Mouse (Mus musculus) R1 (cell line): ENCODE data around the gene Xrcc1.

Source experiments
- DNase-seq: peaks from one replicate; pipeline ENCODE4 v3.0.0-alpha.2; 2018; ENCODE audit warnings: low read depth, low spot score

Xrcc1 gene

GRCm38 (mm10) chr7:24564607-24565265 is 18.6 kb downstream of the Xrcc1 start:
- peak; percentile 75 for DNase-seq

GRCm38 (mm10) chr7:24565627-24566026 is 19.5 kb downstream of the Xrcc1 start:
- DNase-seq, result no peak

- no peak for DNase-seq
Measured at GRCm38 (mm10) chr7:24566206-24566605, 20.1 kb downstream of the Xrcc1 start.

- no peak for DNase-seq
Measured at GRCm38 (mm10) chr7:24568512-24568911, 22.4 kb downstream of the Xrcc1 start.

GRCm38 (mm10) chr7:24571071-24571470 is 25.0 kb downstream of the Xrcc1 start:
- no peak for DNase-seq

- DNase-seq, result peak; percentile 69
Measured at GRCm38 (mm10) chr7:24572455-24572854, 26.4 kb downstream of the Xrcc1 start.

- DNase-seq, result no peak
Measured at GRCm38 (mm10) chr7:24574224-24574796, 28.2 kb downstream of the Xrcc1 start.

GRCm38 (mm10) chr7:24577811-24578210 is 31.7 kb downstream of the Xrcc1 start:
- DNase-seq, result no peak

- no peak for DNase-seq
Measured at GRCm38 (mm10) chr7:24584876-24585275, 38.8 kb downstream of the Xrcc1 start.

- DNase-seq, result peak; percentile 44
Measured at GRCm38 (mm10) chr7:24585995-24586394, 39.9 kb downstream of the Xrcc1 start.

GRCm38 (mm10) chr7:24586828-24587227 is 40.7 kb downstream of the Xrcc1 start:
- DNase-seq, result no peak

- DNase-seq, result peak; percentile 83
Measured at GRCm38 (mm10) chr7:24587330-24588105, 41.4 kb downstream of the Xrcc1 start, which contains the start of the genes Ethe1 and Zfp575. TSS of gene Ethe1 (plus strand) at chr7:24587543. TSS of gene Zfp575 (minus strand) at chr7:24587641.

- no peak for DNase-seq
Measured at GRCm38 (mm10) chr7:24588336-24588735, 42.2 kb downstream of the Xrcc1 start.

GRCm38 (mm10) chr7:24591735-24592134 is 45.6 kb downstream of the Xrcc1 start:
- no peak for DNase-seq

GRCm38 (mm10) chr7:24592163-24592562 is 46.1 kb downstream of the Xrcc1 start:
- no peak for DNase-seq

GRCm38 (mm10) chr7:24592781-24593180 is 46.7 kb downstream of the Xrcc1 start:
- peak; percentile 53 for DNase-seq

- peak; percentile 78 for DNase-seq
Measured at GRCm38 (mm10) chr7:24593621-24594308, 47.7 kb downstream of the Xrcc1 start.

GRCm38 (mm10) chr7:24594309-24594803 is 48.3 kb downstream of the Xrcc1 start:
- peak; percentile 47 for DNase-seq

- DNase-seq, result no peak
Measured at GRCm38 (mm10) chr7:24595464-24595863, 49.4 kb downstream of the Xrcc1 start.

GRCm38 (mm10) chr7:24598121-24598520 is 52.0 kb downstream of the Xrcc1 start:
- no peak for DNase-seq

- peak; percentile 77 for DNase-seq
Measured at GRCm38 (mm10) chr7:24599211-24600067, 53.4 kb downstream of the Xrcc1 start.
